Mouse (Mus musculus) liver, adult 2 months (tissue): ENCODE measurements around the gene Lrsam1. TPM values are rescaled to one million over a fixed set of nuclear protein-coding genes. Genes with fewer than 3 reads are reported as not detected.
A peak's percentile ranks its signal among the peaks of the same experiment; 100 is the strongest.

Experiments
- DNase-seq: peaks from one replicate; pipeline ENCODE4 v3.0.0-alpha.2; 2011; ENCODE audit warnings: low read depth, low spot score; ENCODE audit errors: extremely low read depth
- H3K27ac ChIP-seq: fragments of 200-500 bp; replicated peaks from 2 replicates; pipeline ENCODE4 v1.5.1; 2012; ENCODE audit warnings: low read depth, mild to moderate bottlenecking, control low read depth, inconsistent platforms, low read length; ENCODE audit not compliant: insufficient read depth
- H3K27me3 ChIP-seq: fragments of 200-500 bp; 2 replicates; pipeline ENCODE4 v1.6.1; 2012; ENCODE audit warnings: mild to moderate bottlenecking, moderate library complexity, low read length, inconsistent platforms; ENCODE audit not compliant: control insufficient read depth, insufficient read depth
- H3K36me3 ChIP-seq: fragments of 200-500 bp; 2 replicates; pipeline ENCODE4 v1.6.1; 2012; ENCODE audit warnings: low read length, inconsistent platforms; ENCODE audit not compliant: control insufficient read depth, insufficient read depth
- H3K4me1 ChIP-seq: fragments of 200-500 bp; 2 replicates; pipeline ENCODE4 v1.6.1; 2011; ENCODE audit warnings: low read length; ENCODE audit not compliant: control insufficient read depth, insufficient read depth
- H3K4me3 ChIP-seq: fragments of 200-500 bp; 2 replicates; pipeline ENCODE4 v1.5.1; 2011; ENCODE audit warnings: low read depth, mild to moderate bottlenecking, control low read depth, low read length, moderate library complexity; ENCODE audit not compliant: insufficient read depth
- H3K79me2 ChIP-seq: fragments of 200-500 bp; 2 replicates; pipeline ENCODE4 v1.6.1; 2012; ENCODE audit warnings: inconsistent platforms, mild to moderate bottlenecking, low read length, moderate library complexity; ENCODE audit not compliant: control insufficient read depth, insufficient read depth
- H3K9ac ChIP-seq: fragments of 200-500 bp; 2 replicates; pipeline ENCODE4 v1.6.1; 2012; ENCODE audit warnings: low read depth, mild to moderate bottlenecking, control low read depth, inconsistent platforms, low read length
- CTCF ChIP-seq: fragments of 200-500 bp; IDR thresholded peaks from 2 replicates; pipeline ENCODE4 v1.5.1; 2011; ENCODE audit warnings: low read depth, low read length, control low read depth
- POLR2A ChIP-seq: fragments of 200-500 bp; IDR thresholded peaks from 2 replicates; pipeline ENCODE4 v1.6.1; 2011; ENCODE audit warnings: low read length, control low read depth; ENCODE audit not compliant: insufficient read depth; ENCODE audit errors: extremely low read depth
- WGBS: fragments of 180-500 bp; shearing (Covaris S2); methylation state at CpG from one replicate; pipeline ENCODE4 v1.1.7; 2018; 5-methylcytosine and 5-hydroxymethylcytosine counted together
- polyA plus RNA-seq: library from polyadenylated mRNA; depleted of rRNA; stranded (reverse); fragments of >200 nt; gene quantifications from 2 replicates; pipeline ENCODE4 v1.2.3, GENCODE M21; 2012
- total RNA-seq: library from RNA; depleted of rRNA; stranded (reverse); fragments of >200 nt; gene quantifications from 2 replicates; pipeline ENCODE4 v1.2.3, GENCODE M21; 2014

Lrsam1 gene
- total and polyA plus RNA-seq, 2 experiments: 6.0 to 9.7 TPM

GRCm38 (mm10) chr2:32939418-32939817 lies 22.0 kb downstream of the Lrsam1 start:
- TF ChIP-seq POLR2A (no peak), CTCF (peak; percentile 17; the same call in 1 of the 2 replicates)
- Histone ChIP-seq H3K4me3 (no peak overlapping the region), H3K4me1 (no peaks in the 10 kb centered on the region), H3K36me3 (peaks cover 7% of the 10 kb centered on the region), H3K79me2 (no peaks in the 10 kb centered on the region), H3K27me3 (no peaks in the 10 kb centered on the region), H3K27ac (no peak overlapping the region), H3K9ac (no peak overlapping the region)
- whole genome bisulfite sequencing: 93% methylated on average over 5 of the region's 5 CpGs
- DNase-seq: peak; percentile 55

- no peaks in the 10 kb centered on the region for H3K79me2 ChIP-seq
- TF ChIP-seq CTCF (no peak), POLR2A (no peak)
- H3K9ac ChIP-seq: no peak overlapping the region
- no peak for DNase-seq
- WGBS: 96% methylated on average over 5 of the region's 5 CpGs
- no peak overlapping the region for H3K4me3 ChIP-seq
- H3K27ac ChIP-seq: no peak overlapping the region
- peaks cover 5% of the 10 kb centered on the region for H3K36me3 ChIP-seq
- H3K4me1 ChIP-seq: no peaks in the 10 kb centered on the region
- H3K27me3 ChIP-seq: no peaks in the 10 kb centered on the region
These were observed 22.7 kb downstream of the Lrsam1 start for GRCm38 (mm10) chr2:32938741-32939140.

DNA sequence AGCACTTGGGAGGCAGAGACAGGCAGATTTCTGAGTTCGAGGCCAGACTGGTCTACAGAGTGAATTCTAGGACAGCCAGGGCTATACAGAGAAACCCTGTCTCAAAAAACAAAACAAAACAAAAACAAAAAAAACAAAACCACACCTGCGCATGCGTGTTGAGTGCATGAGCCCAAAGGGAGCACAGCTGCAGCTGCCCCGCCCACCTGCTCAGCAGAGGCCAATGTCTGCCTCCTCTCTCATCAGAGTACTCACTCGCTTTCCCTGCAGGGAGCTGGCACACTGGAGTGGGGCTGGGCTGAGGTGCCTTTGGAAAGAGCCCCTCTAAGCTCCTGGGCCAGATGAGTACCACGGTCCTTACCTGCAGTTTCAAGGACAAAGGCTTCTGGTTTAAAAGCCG lies 29.7 kb downstream of the Lrsam1 start:
- peaks cover 2% of the 10 kb centered on the region for H3K36me3 ChIP-seq
- peaks cover 15% of the 10 kb centered on the region; the same call in 1 of the 2 replicates for H3K4me1 ChIP-seq
- H3K27ac ChIP-seq: no peak overlapping the region
- H3K79me2 ChIP-seq: no peaks in the 10 kb centered on the region
- WGBS: 91% methylated on average over 7 of the region's 7 CpGs
- TF ChIP-seq CTCF (no peak), POLR2A (no peak)
- no peak overlapping the region for H3K4me3 ChIP-seq
- H3K27me3 ChIP-seq: no peaks in the 10 kb centered on the region
- no peak for DNase-seq
- no peak overlapping the region for H3K9ac ChIP-seq

DNA sequence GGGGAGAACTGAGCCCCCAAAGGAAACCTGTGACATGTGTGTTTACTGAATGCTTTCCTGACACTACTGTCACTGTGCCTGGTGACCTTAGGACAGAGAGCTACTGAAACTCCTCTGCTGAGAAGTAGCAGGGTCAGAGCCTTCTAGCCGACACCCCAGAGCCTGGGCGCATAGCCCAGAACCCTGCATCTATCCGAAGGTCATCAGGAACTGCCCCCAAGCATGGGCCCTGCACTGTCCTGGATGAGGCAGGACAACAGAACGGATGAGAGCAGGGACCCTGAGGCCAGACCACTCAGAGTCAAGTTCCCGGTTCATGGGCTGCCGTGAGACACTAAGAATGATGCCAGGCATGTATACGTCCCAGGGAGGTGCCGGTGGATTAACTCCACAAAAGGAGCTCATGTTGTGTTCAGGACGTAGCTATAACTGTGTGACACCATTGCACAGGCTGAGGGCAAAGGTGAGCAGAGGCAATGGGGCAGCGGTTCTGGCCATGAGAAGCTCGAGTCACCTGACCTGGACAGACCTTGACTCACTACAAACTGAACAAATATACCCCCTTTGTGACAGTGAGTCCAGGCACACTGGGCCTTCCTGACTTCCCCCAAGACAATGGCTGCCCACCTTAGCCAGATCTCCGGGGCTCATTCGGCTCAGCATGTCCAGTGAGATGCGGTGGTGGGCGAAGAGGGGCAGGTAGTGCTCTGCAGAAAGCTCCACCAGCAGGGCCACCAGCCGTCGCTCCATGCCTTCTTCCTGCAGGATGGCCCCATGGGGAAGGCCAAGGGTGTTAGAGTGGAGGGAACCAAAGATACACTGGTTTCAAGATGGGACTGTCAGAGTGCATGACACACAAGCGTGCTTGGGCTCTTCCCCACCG lies 32.2 kb downstream of the Lrsam1 start:
- no peaks in the 10 kb centered on the region for H3K79me2 ChIP-seq
- whole genome bisulfite sequencing: 53% methylated on average over 19 of the region's 19 CpGs
- peak overlapping the region; percentile 79 for H3K27ac ChIP-seq
- H3K36me3 ChIP-seq: no peaks in the 10 kb centered on the region
- TF ChIP-seq POLR2A: no peak
- H3K4me1 ChIP-seq: peaks cover 15% of the 10 kb centered on the region; the same call in 1 of the 2 replicates
- H3K27me3 ChIP-seq: no peaks in the 10 kb centered on the region
- no peak overlapping the region for H3K4me3 ChIP-seq
- peak overlapping the region; percentile 21 for H3K9ac ChIP-seq
- peak; percentile 88 for DNase-seq

DNA sequence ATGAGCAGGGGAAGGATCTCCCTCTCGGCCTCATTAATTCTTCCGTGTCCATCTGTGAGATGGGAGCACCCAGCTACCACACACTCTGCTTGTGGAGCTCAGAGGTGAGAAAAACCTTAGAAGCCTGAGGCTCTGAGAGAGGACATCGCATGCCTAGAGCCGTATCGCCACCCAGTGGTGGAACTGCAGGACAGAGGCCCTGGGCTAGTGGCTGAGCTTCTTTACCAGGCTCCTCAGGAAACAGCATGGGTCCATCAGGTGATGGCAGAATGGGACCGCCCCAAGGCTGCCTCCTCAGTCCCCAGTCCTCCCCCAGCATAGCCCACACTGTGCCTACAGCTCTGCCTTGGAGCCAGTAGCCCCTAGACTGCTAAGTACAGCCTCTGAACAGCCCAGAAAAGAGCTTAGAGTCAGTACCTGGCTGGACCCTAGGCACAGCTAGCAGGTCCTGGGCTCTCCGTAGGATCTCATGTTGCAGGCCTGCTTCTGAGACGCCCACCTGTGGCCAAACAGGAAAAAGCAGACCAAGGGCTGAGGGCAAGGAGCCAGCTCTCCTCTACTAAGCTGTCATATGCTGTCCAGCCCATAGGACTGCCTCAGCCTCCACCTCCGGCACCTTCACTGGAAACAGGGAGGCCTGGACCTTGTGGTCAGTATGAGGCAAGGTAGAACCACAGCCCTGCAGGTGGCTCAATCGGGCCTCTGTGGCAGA lies 33.0 kb downstream of the Lrsam1 start:
- Histone ChIP-seq H3K79me2 (no peaks in the 10 kb centered on the region), H3K27ac (peak overlapping the region; percentile 79), H3K9ac (peak overlapping the region; percentile 21), H3K36me3 (no peaks in the 10 kb centered on the region), H3K4me1 (peaks cover 15% of the 10 kb centered on the region; the same call in 1 of the 2 replicates), H3K4me3 (no peak overlapping the region), H3K27me3 (no peaks in the 10 kb centered on the region)
- TF ChIP-seq POLR2A: no peak
- TF ChIP-seq CTCF: peak; percentile 95
- WGBS: 20% methylated on average over 10 of the region's 10 CpGs
- peak; percentile 81 for DNase-seq
